In genomic region chr2:46443686-46444180, GRCm38 (mm10) we compare ENCODE assay signal across 8 mouse cellular contexts.
DNase-seq lines count a peak whose midpoint lies in the region; ATAC-seq and TF ChIP-seq lines count a peak whose summit lies in the region.

No protein-coding gene starts in this region.

- peak; percentile 19; the same call in 1 of the 2 replicates for ATAC-seq in heart, embryonic 13.5 days (ENCODE audit: extremely low read depth, insufficient number of reproducible peaks, low FRiP score, low TSS enrichment)
- ATAC-seq in kidney, embryonic 15.5 days (replicated peaks; ENCODE audit: low FRiP score) = peak; percentile 83
- ATAC-seq in limb, embryonic 13.5 days (ENCODE audit: low FRiP score, low read depth) = peak; percentile 91
- ATAC-seq in monocyte, adult 5-6 weeks (replicated peaks; ENCODE audit: insufficient number of reproducible peaks, low FRiP score, low TSS enrichment, poor library complexity, severe bottlenecking) = peak; percentile 69

- TF ChIP-seq POLR2A in embryonic fibroblast, embryonic 13.5 days (IDR thresholded peaks at IDR 0.05; ENCODE audit: low read depth, low read length) = no peak

- H3K27ac ChIP-seq in embryonic fibroblast, embryonic 13.5 days (ENCODE audit: insufficient read depth, low read length) = peak overlapping the region; percentile 96
- H3K27ac ChIP-seq in heart, embryonic 13.5 days (replicated peaks) = peak overlapping the region; percentile 81
- H3K27ac ChIP-seq in kidney, embryonic 15.5 days = peak overlapping the region; percentile 92
- peak overlapping the region; percentile 65; the same call in 1 of the 2 replicates for H3K27ac ChIP-seq in limb, embryonic 13.5 days

- WGBS in heart, embryonic 13.5 days = 27% methylated on average over 5 of the region's 5 CpGs
- WGBS in kidney, embryonic 15.5 days = 9% methylated on average over 5 of the region's 5 CpGs
- 10% methylated on average over 5 of the region's 5 CpGs for WGBS in limb, embryonic 13.5 days

- TF ChIP-seq CTCF in embryonic fibroblast, embryonic 13.5 days (IDR thresholded peaks at IDR 0.05; ENCODE audit: borderline replicate concordance, insufficient read depth, low read length) = no peak

- peak overlapping the region; percentile 48 for H3K4me2 ChIP-seq in heart, embryonic 13.5 days
- H3K4me2 ChIP-seq in kidney, embryonic 15.5 days = peak overlapping the region; percentile 39
- peak overlapping the region; percentile 41 for H3K4me2 ChIP-seq in limb, embryonic 13.5 days (replicated peaks)

- H3K4me1 ChIP-seq in embryonic fibroblast, embryonic 13.5 days (ENCODE audit: control insufficient read depth, insufficient read depth, low read length) = peaks cover 9% of the 10 kb centered on the region
- H3K4me1 ChIP-seq in heart, embryonic 13.5 days = peaks cover 26% of the 10 kb centered on the region
- peaks cover 20% of the 10 kb centered on the region for H3K4me1 ChIP-seq in kidney, embryonic 15.5 days
- H3K4me1 ChIP-seq in limb, embryonic 13.5 days = peaks cover 25% of the 10 kb centered on the region

- no peak overlapping the region for H3K9ac ChIP-seq in heart, embryonic 13.5 days
- H3K9ac ChIP-seq in kidney, embryonic 15.5 days = no peak overlapping the region
- H3K9ac ChIP-seq in limb, embryonic 13.5 days = no peak overlapping the region

- no peaks in the 10 kb centered on the region for H3K9me3 ChIP-seq in heart, embryonic 13.5 days
- no peaks in the 10 kb centered on the region for H3K9me3 ChIP-seq in kidney, embryonic 15.5 days (replicated peaks)
- no peaks in the 10 kb centered on the region for H3K9me3 ChIP-seq in limb, embryonic 13.5 days

- peak; percentile 17 for DNase-seq in CD4-positive helper T cell, adult 2 months (ENCODE audit: low read depth, low spot score)
- DNase-seq in NIH3T3 (ENCODE audit: low read depth) = peak; percentile 91
- no peak for DNase-seq in c-Kit-positive CD71-positive TER-119-positive erythroid progenitor cells, embryonic 14.5 days (ENCODE audit: low spot score)

- no peaks in the 10 kb centered on the region for H3K36me3 ChIP-seq in heart, embryonic 13.5 days
- H3K36me3 ChIP-seq in kidney, embryonic 15.5 days = no peaks in the 10 kb centered on the region
- H3K36me3 ChIP-seq in limb, embryonic 13.5 days = no peaks in the 10 kb centered on the region

- H3K4me3 ChIP-seq in embryonic fibroblast, embryonic 13.5 days (ENCODE audit: insufficient read depth, low read length) = no peak overlapping the region
- 0 out of 2 replicates have a peak overlapping the region, but pooled peaks have one; percentile 6 for H3K4me3 ChIP-seq in heart, embryonic 13.5 days
- no peak overlapping the region for H3K4me3 ChIP-seq in kidney, embryonic 15.5 days (replicated peaks)
- H3K4me3 ChIP-seq in limb, embryonic 13.5 days = no peak overlapping the region

- no peaks in the 10 kb centered on the region for H3K27me3 ChIP-seq in heart, embryonic 13.5 days (replicated peaks)
- H3K27me3 ChIP-seq in kidney, embryonic 15.5 days = no peaks in the 10 kb centered on the region
- H3K27me3 ChIP-seq in limb, embryonic 13.5 days = peaks cover 3% of the 10 kb centered on the region; the same call in 1 of the 2 replicates

Comparison
In these comparisons a context has a peak if more than half of its experiments do, and no peak if none do; other contexts are left out.
1. ATAC-seq: peak in every context shown above with its lines; median percentile 91 in limb, embryonic 13.5 days; 83 in kidney, embryonic 15.5 days; 69 in monocyte, adult 5-6 weeks; 19 in heart, embryonic 13.5 days.